Mouse (Mus musculus) neural tube, embryonic 14.5 days (tissue): Measurements from ENCODE around the gene Gm28778. TPM values are rescaled to one million over a fixed set of nuclear protein-coding genes. Genes with fewer than 3 reads are reported as not detected.
"Not testable (repeated sequence)": the region's sequence is repeated elsewhere in the genome, so short reads cannot be mapped to it uniquely, and the experiment has no call there.

Experiments used
- ATAC-seq: fragments of 200-750 bp; cut with Nextera tagmentation; 2 replicates; pipeline ENCODE4 v1.8.0; 2017; ENCODE audit warnings: low read depth, mild to moderate bottlenecking, moderate TSS enrichment, moderate library complexity
- H3K27ac ChIP-seq: fragments of 300-500 bp; sonication (generic); 2 replicates; pipeline ENCODE4 v1.5.1; 2014; ENCODE audit warnings: low read depth, mild to moderate bottlenecking, control low read depth, low read length, moderate library complexity, mixed read lengths
- H3K27me3 ChIP-seq: fragments of 300-500 bp; sonication (generic); 2 replicates; pipeline ENCODE4 v1.6.1; 2014; ENCODE audit warnings: low read length; ENCODE audit not compliant: control insufficient read depth, insufficient read depth
- H3K36me3 ChIP-seq: fragments of 300-500 bp; sonication (generic); 2 replicates; pipeline ENCODE4 v1.6.1; 2014; ENCODE audit warnings: low read length, mixed read lengths; ENCODE audit not compliant: control insufficient read depth, insufficient read depth
- H3K4me1 ChIP-seq: fragments of 300-500 bp; sonication (generic); 2 replicates; pipeline ENCODE4 v1.6.1; 2014; ENCODE audit warnings: low read length; ENCODE audit not compliant: control insufficient read depth, insufficient read depth
- H3K4me2 ChIP-seq: fragments of 300-500 bp; sonication (generic); 2 replicates; pipeline ENCODE4 v1.6.1; 2014; ENCODE audit warnings: mild to moderate bottlenecking, low read depth, low read length, control low read depth
- H3K4me3 ChIP-seq: fragments of 300-500 bp; sonication (generic); 2 replicates; pipeline ENCODE4 v1.5.1; 2014; ENCODE audit warnings: low read depth, low read length, control low read depth, mixed read lengths
- H3K9ac ChIP-seq: fragments of 300-500 bp; sonication (generic); replicated peaks from 2 replicates; pipeline ENCODE4 v1.6.1; 2014; ENCODE audit warnings: low read depth, mild to moderate bottlenecking, control low read depth, low read length, mixed read lengths
- H3K9me3 ChIP-seq: fragments of 300-500 bp; sonication (generic); 2 replicates; pipeline ENCODE4 v1.6.1; 2016; ENCODE audit warnings: low read length; ENCODE audit not compliant: control insufficient read depth
- WGBS: fragments of 180-500 bp; shearing (Covaris S2); extraction: QIAGEN DNeasy Blood & Tissue Kit; methylation state at CpG from one replicate; pipeline ENCODE4 v1.1.7; 2014; 5-methylcytosine and 5-hydroxymethylcytosine counted together
- polyA plus RNA-seq: library from polyadenylated mRNA; unstranded; fragments of >200 nt; fragmentation: Nextera tagmentation; extraction: Ambion mirVana; gene quantifications from 2 replicates; pipeline ENCODE4 v1.2.1, GENCODE M21; 2014

Gene Gm28778
- polyA plus RNA-seq = not detected in 2 replicates

DNA sequence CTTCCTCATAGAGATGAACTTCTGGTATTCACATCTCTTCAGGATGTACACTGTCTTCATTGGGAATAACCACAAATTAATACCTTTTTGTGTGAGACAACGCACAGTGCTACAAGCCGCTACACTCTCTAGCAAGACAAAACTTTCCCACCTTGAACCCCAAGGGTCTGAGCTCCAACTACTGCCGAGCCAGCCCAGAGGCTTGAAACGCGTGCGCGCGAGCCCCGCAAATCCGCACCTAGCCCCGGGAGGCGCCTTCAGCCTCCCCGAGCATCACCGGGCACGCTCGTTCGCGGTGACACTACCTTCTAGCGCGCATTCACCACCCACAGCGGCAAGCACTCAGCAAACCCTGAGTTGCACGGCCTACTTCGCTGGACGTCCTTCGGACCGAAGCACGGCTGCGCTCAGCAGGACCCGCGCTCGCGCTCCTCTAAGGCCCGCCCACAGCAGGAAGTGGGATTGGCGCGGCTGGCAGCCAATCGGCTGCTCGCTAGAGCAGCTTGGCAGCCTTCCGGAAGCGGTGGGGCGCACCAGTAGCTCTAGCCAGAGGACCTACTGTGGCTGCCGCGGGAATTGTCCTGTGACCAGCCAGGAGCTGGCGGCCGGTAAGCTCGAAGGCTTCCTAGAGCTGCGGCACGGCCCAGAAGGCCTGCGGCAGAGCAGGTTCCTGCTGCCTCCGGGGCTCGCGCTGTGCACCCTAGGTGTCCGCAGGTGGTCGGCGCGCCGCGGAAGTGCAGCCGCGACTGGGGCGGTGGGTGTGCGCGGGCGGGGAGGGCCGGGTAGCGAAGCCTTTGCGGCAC is at the start of gene Gm28778, which contains the start of the genes Pms1 and Ormdl1:
Gm28778 (plus strand) TSS at position 531 of the 803 bp plus-strand sequence.
Pms1 (minus strand) TSS at position 438 of the 803 bp plus-strand sequence.
Ormdl1 (plus strand) TSS at position 515 of the 803 bp plus-strand sequence.
- peak; percentile 100 for ATAC-seq
- Histone ChIP-seq H3K9me3 (no peaks in the 10 kb centered on the region), H3K36me3 (peaks cover 3% of the 10 kb centered on the region; the same call in 1 of the 2 replicates), H3K9ac (peak within 1 kb of the TSS; percentile 74), H3K27me3 (no peaks in the 10 kb centered on the region), H3K4me2 (peak within 1 kb of the TSS; percentile 68), H3K4me1 (peaks cover 3% of the 10 kb centered on the region; the same call in 1 of the 2 replicates), H3K4me3 (peak within 1 kb of the TSS; percentile 62), H3K27ac (peak within 1 kb of the TSS; percentile 69)
- WGBS = under 1% methylated on average over 66 of the region's 66 CpGs

DNA sequence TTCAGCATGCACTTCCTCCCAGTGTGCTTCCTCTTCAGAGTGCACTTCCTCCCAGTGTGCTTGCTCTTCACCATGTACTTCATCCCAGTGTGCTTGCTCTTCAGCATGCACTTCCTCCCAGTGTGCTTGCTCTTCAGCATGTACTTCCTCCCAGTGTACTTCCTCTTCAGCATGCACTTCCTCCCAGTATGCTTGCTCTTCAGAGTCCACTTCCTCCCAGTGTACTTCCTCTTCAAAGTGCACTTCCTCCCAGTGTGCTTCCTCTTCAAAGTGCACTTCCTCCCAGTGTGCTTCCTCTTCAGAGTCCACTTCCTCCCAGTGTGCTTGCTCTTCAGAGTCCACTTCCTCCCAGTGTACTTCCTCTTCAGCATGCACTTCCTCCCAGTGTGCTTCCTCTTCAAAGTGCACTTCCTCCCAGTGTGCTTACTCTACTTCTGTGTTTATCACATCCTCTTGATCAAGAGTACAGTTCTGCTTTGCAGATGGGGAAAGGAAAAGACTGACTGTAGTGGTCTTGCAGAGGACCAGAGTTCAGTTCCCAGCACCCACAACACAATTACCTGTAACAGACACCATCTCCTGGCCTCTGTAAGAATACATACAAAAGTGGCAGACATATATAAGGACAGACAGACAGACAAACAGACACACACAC is 31.8 kb upstream of the Gm28778 start:
- H3K4me2 ChIP-seq, H3K27me3 ChIP-seq, H3K27ac ChIP-seq, H3K4me1 ChIP-seq, H3K9me3 ChIP-seq, H3K4me3 ChIP-seq, ATAC-seq, H3K9ac ChIP-seq, H3K36me3 ChIP-seq: not testable (repeated sequence)

DNA sequence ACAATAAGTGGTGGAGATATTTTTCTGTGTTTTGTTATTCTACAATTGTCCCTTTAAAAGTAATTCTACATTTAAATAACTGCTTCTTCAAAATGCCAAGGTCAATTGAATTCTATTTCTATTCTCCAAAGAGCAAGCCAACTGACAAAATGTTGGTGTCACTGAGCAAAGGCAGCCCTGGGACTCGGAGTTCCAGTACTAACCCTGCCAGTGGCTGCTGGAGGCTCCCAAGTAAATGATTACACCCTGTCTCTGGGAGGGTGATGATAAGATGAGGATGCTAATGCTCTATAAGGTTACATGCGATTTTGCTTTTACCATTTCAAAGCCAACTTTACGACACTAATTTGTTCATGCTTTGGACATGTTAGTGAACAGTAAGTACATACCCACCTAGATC is 27.0 kb upstream of the Gm28778 start:
- H3K27ac ChIP-seq = no peak overlapping the region
- H3K4me3 ChIP-seq = no peak overlapping the region
- H3K4me2 ChIP-seq = no peak overlapping the region
- no peak overlapping the region for H3K9ac ChIP-seq
- ATAC-seq = no peak
- no peaks in the 10 kb centered on the region for H3K27me3 ChIP-seq
- WGBS = 89% methylated on average over 3 of the region's 3 CpGs
- no peaks in the 10 kb centered on the region for H3K4me1 ChIP-seq
- H3K9me3 ChIP-seq = no peaks in the 10 kb centered on the region
- no peaks in the 10 kb centered on the region for H3K36me3 ChIP-seq

DNA sequence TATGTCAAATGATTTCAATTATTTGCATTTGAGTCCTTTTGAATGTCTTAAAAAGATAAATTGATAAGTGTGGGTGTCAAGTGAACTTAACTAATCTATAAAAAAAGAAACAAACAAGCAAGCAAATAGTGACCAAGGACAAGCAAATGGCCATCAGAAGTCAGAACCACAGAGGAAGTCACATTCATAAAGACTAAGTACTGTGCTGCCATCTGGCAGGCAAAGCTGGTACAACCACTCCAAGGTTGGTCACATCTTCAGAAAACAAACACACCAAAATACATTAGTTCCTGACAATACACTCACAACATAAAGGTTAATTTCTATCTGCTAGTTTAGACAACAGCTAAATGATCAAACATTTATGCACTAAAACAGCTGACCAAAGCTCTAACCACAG is 24.3 kb upstream of the Gm28778 start:
- H3K9ac ChIP-seq = no peak overlapping the region
- no peaks in the 10 kb centered on the region for H3K27me3 ChIP-seq
- no peaks in the 10 kb centered on the region for H3K9me3 ChIP-seq
- H3K27ac ChIP-seq = no peak overlapping the region
- ATAC-seq = 0 out of 2 replicates have a peak, but pooled peaks have one; percentile 44
- no peaks in the 10 kb centered on the region for H3K36me3 ChIP-seq
- no peak overlapping the region for H3K4me3 ChIP-seq
- H3K4me2 ChIP-seq = no peak overlapping the region
- H3K4me1 ChIP-seq = no peaks in the 10 kb centered on the region

DNA sequence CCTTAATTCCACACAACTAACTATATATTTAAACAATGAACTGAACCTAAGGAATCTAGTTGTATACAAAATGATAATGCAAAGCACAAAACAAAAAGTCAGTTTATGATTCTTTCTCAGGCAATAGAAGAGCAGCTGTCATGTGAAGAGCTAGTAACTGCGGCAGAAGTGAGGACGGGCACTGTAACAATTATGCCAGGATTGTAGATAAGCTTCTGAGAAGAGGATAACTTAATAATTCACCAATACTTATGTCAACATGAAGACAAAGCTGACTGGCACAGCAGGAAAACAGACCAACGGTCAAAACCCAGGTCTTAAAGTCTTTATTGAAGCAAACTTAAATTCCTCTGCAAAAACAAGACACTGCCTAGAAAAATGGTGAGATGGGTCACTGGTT is 5.7 kb upstream of the Gm28778 start:
- H3K27ac ChIP-seq = no peak overlapping the region
- no peak overlapping the region for H3K4me3 ChIP-seq
- H3K4me2 ChIP-seq = no peak overlapping the region
- no peaks in the 10 kb centered on the region for H3K36me3 ChIP-seq
- no peaks in the 10 kb centered on the region for H3K27me3 ChIP-seq
- no peak for ATAC-seq
- H3K9me3 ChIP-seq = no peaks in the 10 kb centered on the region
- no peak overlapping the region for H3K9ac ChIP-seq
- 89% methylated on average over 3 of the region's 3 CpGs for WGBS
- no peaks in the 10 kb centered on the region for H3K4me1 ChIP-seq

DNA sequence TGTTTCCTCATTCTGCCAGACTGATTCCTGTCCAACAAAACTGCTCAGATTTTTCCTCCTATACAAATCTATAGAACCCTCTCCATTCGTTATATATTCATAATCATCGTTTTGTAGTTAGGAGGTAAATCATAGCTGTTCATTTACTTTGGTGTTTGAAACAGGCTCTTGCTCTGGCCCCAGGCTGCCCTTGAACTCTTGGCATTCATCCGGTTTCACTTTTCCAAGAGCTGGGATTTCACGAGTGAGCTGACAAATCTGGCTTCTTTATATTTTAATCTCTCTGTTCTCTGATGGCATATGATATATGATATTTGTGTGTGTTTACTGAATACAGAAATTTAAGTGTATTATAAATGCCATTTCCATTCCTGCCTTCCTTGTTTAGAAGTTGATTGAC is 3.6 kb downstream of the Gm28778 start:
- Histone ChIP-seq H3K4me3 (no peak overlapping the region), H3K4me2 (no peak overlapping the region), H3K27ac (no peak overlapping the region), H3K4me1 (peaks cover 3% of the 10 kb centered on the region; the same call in 1 of the 2 replicates), H3K27me3 (no peaks in the 10 kb centered on the region), H3K9ac (no peak overlapping the region), H3K9me3 (no peaks in the 10 kb centered on the region), H3K36me3 (peaks cover 3% of the 10 kb centered on the region; the same call in 1 of the 2 replicates)
- ATAC-seq = no peak
- 94% methylated on average over 4 of the region's 4 CpGs for WGBS

DNA sequence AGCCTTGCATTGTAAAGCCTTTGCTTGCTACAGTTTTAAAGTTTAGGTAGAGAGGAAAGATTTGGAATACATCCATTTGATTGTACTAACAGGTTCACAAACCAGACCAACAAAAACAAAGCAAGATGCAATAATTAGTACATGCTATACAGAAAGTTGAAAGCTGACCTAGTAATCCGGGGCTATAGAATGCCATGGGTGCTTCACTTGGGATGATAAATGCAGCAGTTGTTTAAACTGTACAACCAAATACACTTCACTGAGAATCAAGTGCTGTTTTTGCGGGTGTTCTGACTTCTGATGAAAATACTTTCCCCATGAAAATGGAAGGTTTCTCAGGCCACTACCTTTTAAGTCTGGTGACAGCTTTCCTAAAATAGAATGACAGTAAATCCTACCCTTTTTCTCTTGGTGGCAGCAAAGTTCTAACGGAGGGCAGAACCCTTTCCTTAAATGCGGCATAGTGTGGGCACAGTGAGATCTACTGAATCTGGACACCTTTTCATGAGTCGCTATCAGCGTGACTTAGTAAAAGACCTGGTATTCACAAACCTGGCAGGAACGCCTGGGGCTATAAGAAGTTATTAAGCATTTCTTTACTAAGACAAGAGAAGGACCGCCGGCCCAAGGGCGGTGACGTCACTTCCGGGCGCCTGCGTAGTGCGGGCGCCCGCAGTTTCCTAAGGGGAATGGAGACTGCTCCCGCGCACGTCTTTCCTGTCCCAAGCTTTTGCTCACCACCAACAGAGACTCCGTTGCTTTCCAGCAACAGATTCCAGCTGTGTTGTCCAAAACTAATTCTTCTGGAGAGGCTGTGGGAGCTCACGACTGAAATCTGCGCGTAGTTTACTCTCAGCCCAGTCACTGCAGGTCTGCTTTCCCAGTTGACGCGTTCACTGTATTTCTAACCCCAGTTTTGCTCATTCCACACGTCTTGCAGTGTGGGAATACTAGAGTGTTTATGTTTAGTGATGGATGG is 16.4 kb downstream of the Gm28778 start, which contains the start of gene Osgepl1:
Osgepl1 (plus strand) TSS at position 636 of the 979 bp plus-strand sequence.
- Histone ChIP-seq H3K9ac (peak within 1 kb of the TSS; percentile 62), H3K4me1 (0 out of 2 replicates have a peak, but pooled peaks cover 4% of the 10 kb centered on the region), H3K36me3 (peaks cover 2% of the 10 kb centered on the region), H3K27ac (peak within 1 kb of the TSS; percentile 82), H3K9me3 (no peaks in the 10 kb centered on the region), H3K4me2 (peak within 1 kb of the TSS; percentile 46), H3K27me3 (no peaks in the 10 kb centered on the region), H3K4me3 (peak within 1 kb of the TSS; percentile 45)
- peak; percentile 99 for ATAC-seq
- WGBS = 2% methylated on average over 27 of the region's 27 CpGs

DNA sequence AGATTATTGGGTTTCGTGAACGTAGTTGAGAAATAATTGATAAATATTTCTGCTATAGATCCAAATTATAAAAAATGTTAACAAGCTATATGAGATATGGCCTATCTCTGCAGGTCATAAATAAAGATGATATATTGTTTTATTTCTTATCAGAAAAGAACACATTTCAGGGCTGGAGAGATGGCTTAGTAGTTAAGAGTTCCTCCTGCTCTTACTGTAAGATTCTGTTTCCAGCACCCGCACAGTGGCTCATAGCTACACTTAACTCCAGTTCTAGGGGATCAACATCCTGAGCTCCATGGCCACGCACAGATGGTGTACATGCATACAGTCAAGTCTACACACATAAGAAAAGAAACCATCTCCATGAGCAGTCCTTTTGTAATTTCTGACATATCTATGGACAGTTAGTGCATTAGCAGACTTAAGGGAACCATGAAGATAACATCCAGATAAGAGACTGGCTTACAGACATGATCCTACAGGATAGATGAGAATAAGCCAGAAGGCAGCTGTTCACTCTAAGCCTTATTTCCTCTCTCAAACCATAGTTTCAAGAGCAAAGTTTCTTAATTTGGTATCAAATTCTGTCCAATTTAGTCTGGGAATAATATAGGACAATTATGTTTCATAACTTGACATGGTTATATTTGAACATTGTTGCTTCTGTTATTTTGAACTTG is 24.9 kb downstream of the Gm28778 start:
- peaks cover 17% of the 10 kb centered on the region for H3K36me3 ChIP-seq
- 96% methylated on average over 4 of the region's 4 CpGs for WGBS

More for the DNA sequence above, 24.9 kb downstream of the Gm28778 start:
- ATAC-seq = no peak
- no peak overlapping the region for H3K4me3 ChIP-seq
- H3K27me3 ChIP-seq = no peaks in the 10 kb centered on the region
- no peaks in the 10 kb centered on the region for H3K9me3 ChIP-seq
- H3K4me2 ChIP-seq = no peak overlapping the region
- no peak overlapping the region for H3K9ac ChIP-seq
- no peaks in the 10 kb centered on the region for H3K4me1 ChIP-seq
- H3K27ac ChIP-seq = no peak overlapping the region
